Mouse (Mus musculus): Measurements from ENCODE around the gene Tnfrsf25. TPM values are rescaled to one million over a fixed set of nuclear protein-coding genes. Genes with fewer than 3 reads are reported as not detected.

Tnfrsf25 gene
- total and polyA plus RNA-seq, 3 experiments = 1.5 TPM; not detected in 2

DNA sequence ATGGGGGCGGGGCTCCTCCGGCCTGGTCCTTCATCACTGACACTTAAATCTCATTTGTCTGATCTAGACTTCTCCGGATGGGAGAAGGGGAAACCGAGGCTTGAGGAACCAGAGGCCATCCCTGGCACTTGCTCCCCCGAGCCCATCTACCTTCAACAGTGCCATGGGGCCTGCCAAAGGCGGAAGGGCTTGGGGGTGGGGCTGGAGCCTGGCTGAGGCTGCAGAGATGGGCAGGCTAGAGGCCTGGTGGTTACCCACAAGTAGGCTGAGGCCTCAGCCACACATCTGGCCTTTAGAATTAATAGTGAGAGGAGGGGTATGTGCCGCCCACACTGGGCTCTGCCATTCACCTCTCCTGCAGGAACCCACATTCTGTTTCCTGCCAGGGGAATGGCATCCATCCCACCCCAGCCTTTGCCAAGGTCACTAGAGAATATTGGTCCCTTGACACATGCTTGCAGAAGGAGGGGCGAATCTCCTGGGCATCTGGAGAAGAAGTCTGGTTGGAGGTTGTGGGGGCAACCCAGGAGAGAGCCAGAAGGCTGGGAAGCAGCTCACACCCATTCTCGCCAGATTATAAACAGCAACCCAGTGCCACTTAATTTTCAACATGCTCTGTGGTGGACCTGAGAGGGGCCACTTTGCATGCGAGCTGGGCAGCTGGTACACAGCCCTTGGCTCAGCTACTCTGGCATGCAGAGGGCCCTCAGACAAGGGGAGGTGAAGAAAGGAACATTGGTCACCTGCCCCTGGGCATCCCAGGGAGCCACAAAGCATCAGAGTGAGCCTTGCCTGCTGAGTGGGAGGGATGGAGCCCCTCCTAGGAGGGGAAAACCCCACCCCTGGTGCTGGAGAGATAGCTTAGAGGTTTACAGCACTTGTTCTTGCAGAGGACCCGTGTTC is 45.0 kb upstream of the Tnfrsf25 start:
- no peak for TF ChIP-seq CTCF (conservative IDR thresholded peaks at IDR 0.05 in 1 of 2, IDR thresholded peaks at IDR 0.05 in 1 of 2; ENCODE audit: low read depth in 2 of 2, low read length in 2 of 2)
- TF ChIP-seq TCF12 (IDR thresholded peaks at IDR 0.05; ENCODE audit: low read depth, low read length) = no peak
- no peak for TF ChIP-seq TBP (conservative IDR thresholded peaks at IDR 0.05; ENCODE audit: low read depth, low read length)
- TF ChIP-seq CHD2 (IDR thresholded peaks at IDR 0.05; ENCODE audit: low read length) = no peak
- no peak for TF ChIP-seq JUN (IDR thresholded peaks at IDR 0.05; ENCODE audit: insufficient read depth, low read depth, low read length)
- TF ChIP-seq E2F4 (IDR thresholded peaks at IDR 0.05; ENCODE audit: insufficient replicate concordance, low read depth, low read length) = no peak
- no peak for TF ChIP-seq UBTF (IDR thresholded peaks at IDR 0.05; ENCODE audit: low read depth, low read length)
- no peak for TF ChIP-seq SMC3 (IDR thresholded peaks at IDR 0.05; ENCODE audit: low read depth, low read length)
- no peak for TF ChIP-seq POLR2A (IDR thresholded peaks at IDR 0.05; ENCODE audit: low read depth, low read length)
- no peak for TF ChIP-seq SIN3A (IDR thresholded peaks at IDR 0.05; ENCODE audit: low read length)
- TF ChIP-seq ZMIZ1 (IDR thresholded peaks at IDR 0.05; ENCODE audit: low read depth, low read length) = no peak
- TF ChIP-seq USF1 (IDR thresholded peaks at IDR 0.05; ENCODE audit: low read depth, low read length) = no peak
- TF ChIP-seq PAX5 (IDR thresholded peaks at IDR 0.05; ENCODE audit: low read length) = no peak
- no peak for TF ChIP-seq IRF4 (IDR thresholded peaks at IDR 0.05; ENCODE audit: low read depth, low read length)
- TF ChIP-seq RAD21 (IDR thresholded peaks at IDR 0.05; ENCODE audit: low read depth, low read length) = no peak
- no peak for DNase-seq (ENCODE audit: extremely low read depth)
- dilution Hi-C loops (cut with MboI; ENCODE audit: extremely low pct_ligation_motif_present, extremely low pct_unique_long_range_greater_than_20kb, low sequenced_read_pairs) (no loop called here), in situ Hi-C loops (cut with MboI; ENCODE audit: low pct_ligation_motif_present, low pct_unique_long_range_greater_than_20kb, low sequenced_read_pairs) (no loop called here)
- Histone ChIP-seq H3K36me3 (replicated peaks in 1 of 2; ENCODE audit: control insufficient read depth in 1 of 2, insufficient read depth in 1 of 2, low read length in 1 of 2) (peaks cover 0 to 2% of the 10 kb centered on the region in 2 experiments), H3K4me2 (ENCODE audit: insufficient read depth, low read depth, poor library complexity, severe bottlenecking) (no peak overlapping the region), H3K9ac (ENCODE audit: insufficient read depth, low read depth) (no peak overlapping the region), H3K27me3 (replicated peaks) (peaks cover 2% of the 10 kb centered on the region), H3K4me3 (replicated peaks in 1 of 3; ENCODE audit: low read depth in 2 of 3, low read length in 2 of 3, poor library complexity in 1 of 3) (no peak overlapping the region), H3K27ac (ENCODE audit: insufficient read depth, low read depth) (no peak overlapping the region), H3K9me3 (replicated peaks; ENCODE audit: low read length) (peaks cover 5% of the 10 kb centered on the region), H3K79me2 (replicated peaks; ENCODE audit: control insufficient read depth, extremely low read depth, insufficient read depth, poor library complexity, severe bottlenecking) (no peaks in the 10 kb centered on the region), H3K4me1 (ENCODE audit: control insufficient read depth in 1 of 2, insufficient read depth in 2 of 2) (peaks cover 4 to 7% of the 10 kb centered on the region in 2 experiments; a peak in 3 of 4 replicates)

DNA sequence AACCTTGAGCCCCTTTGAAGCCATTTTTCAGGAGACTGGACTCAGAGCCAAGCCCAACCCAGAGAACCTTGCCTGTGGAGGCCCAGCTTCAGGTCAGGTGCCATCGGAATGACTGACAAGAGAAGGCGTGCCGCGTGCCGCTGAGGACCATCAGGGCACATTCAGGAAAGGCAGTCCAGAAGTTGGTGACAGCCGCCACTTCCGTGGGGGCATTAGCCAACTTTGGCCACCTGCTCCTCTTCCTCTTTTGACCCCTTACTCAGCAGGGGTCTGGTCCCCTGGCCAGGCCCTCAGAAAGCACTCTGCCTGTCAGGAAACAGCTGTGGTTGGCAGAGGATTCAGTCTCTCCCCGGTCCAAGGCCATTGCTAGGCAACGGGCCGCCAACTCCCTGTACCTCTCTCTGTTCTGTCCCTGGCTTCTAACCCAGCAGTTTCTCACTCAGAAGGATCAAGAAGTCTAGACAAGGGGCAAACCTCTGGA is 43.6 kb upstream of the Tnfrsf25 start, which contains the start of gene Plekhg5:
Gene Plekhg5, plus strand, starts transcription at position 378 of the 481 bp plus-strand sequence.
- Histone ChIP-seq H3K36me3 (replicated peaks in 1 of 2; ENCODE audit: control insufficient read depth in 1 of 2, insufficient read depth in 1 of 2, low read length in 1 of 2) (peaks cover 0 to 2% of the 10 kb centered on the region in 2 experiments), H3K79me2 (replicated peaks; ENCODE audit: control insufficient read depth, extremely low read depth, insufficient read depth, poor library complexity, severe bottlenecking) (no peaks in the 10 kb centered on the region), H3K9ac (ENCODE audit: insufficient read depth, low read depth) (no peak within 1 kb of the TSS), H3K27ac (ENCODE audit: insufficient read depth, low read depth) (no peak within 1 kb of the TSS), H3K27me3 (replicated peaks) (peaks cover 13% of the 10 kb centered on the region), H3K4me3 (replicated peaks in 1 of 3; ENCODE audit: low read depth in 2 of 3, low read length in 2 of 3, poor library complexity in 1 of 3) (no peak within 1 kb of the TSS), H3K4me2 (ENCODE audit: insufficient read depth, low read depth, poor library complexity, severe bottlenecking) (no peak within 1 kb of the TSS), H3K4me1 (ENCODE audit: control insufficient read depth in 1 of 2, insufficient read depth in 2 of 2) (peaks cover 4 to 7% of the 10 kb centered on the region in 2 experiments; a peak in 3 of 4 replicates), H3K9me3 (replicated peaks; ENCODE audit: low read length) (peaks cover 5% of the 10 kb centered on the region)
- no peak for TF ChIP-seq USF1 (IDR thresholded peaks at IDR 0.05; ENCODE audit: low read depth, low read length)
- no peak for TF ChIP-seq MYC (IDR thresholded peaks at IDR 0.05; ENCODE audit: low read depth, low read length)
- TF ChIP-seq JUN (IDR thresholded peaks at IDR 0.05; ENCODE audit: insufficient read depth, low read depth, low read length) = no peak
- no peak for TF ChIP-seq NRF1 (IDR thresholded peaks at IDR 0.05; ENCODE audit: low read depth, low read length)
- no peak for TF ChIP-seq MAZ (IDR thresholded peaks at IDR 0.05; ENCODE audit: low read depth, low read length)
- TF ChIP-seq JUND (conservative IDR thresholded peaks at IDR 0.05; ENCODE audit: low read depth, low read length) = no peak
- TF ChIP-seq UBTF (IDR thresholded peaks at IDR 0.05; ENCODE audit: low read depth, low read length) = no peak
- TF ChIP-seq SIN3A (IDR thresholded peaks at IDR 0.05; ENCODE audit: low read length) = no peak
- no peak for TF ChIP-seq ZC3H11A (IDR thresholded peaks at IDR 0.05; ENCODE audit: low read depth, low read length)
- no peak for TF ChIP-seq TBP (conservative IDR thresholded peaks at IDR 0.05; ENCODE audit: low read depth, low read length)
- dilution Hi-C loops (cut with MboI; ENCODE audit: extremely low pct_ligation_motif_present, extremely low pct_unique_long_range_greater_than_20kb, low sequenced_read_pairs) (no loop called here), in situ Hi-C loops (cut with MboI; ENCODE audit: low pct_ligation_motif_present, low pct_unique_long_range_greater_than_20kb, low sequenced_read_pairs) (no loop called here)
- no peak for DNase-seq (ENCODE audit: extremely low read depth)
